Mouse (Mus musculus) lung, adult 18-20 months (tissue): ENCODE measurements around the gene Tnip1.

ENCODE experiments used
- DNase-seq, 2 experiments: peaks; one replicate each; pipeline ENCODE4 v3.0.0; 2022; ENCODE audit warnings: mixed read lengths in 2 of 2

The Tnip1 gene

GRCm38 (mm10) chr11:54909273-54909672 lies 53.4 kb downstream of the Tnip1 start:
- DNase-seq: no peak

GRCm38 (mm10) chr11:54907259-54907658 lies 55.5 kb downstream of the Tnip1 start:
- no peak for DNase-seq

- no peak for DNase-seq
These were observed 56.3 kb downstream of the Tnip1 start for GRCm38 (mm10) chr11:54906466-54906865.

GRCm38 (mm10) chr11:54905931-54906330 lies 56.8 kb downstream of the Tnip1 start:
- no peak for DNase-seq

- DNase-seq: no peak
These were observed 57.6 kb downstream of the Tnip1 start for GRCm38 (mm10) chr11:54905086-54905485.

- DNase-seq: peak; percentile 52 to 66
These were observed 58.6 kb downstream of the Tnip1 start for GRCm38 (mm10) chr11:54903940-54904706.

GRCm38 (mm10) chr11:54903339-54903738 lies 59.4 kb downstream of the Tnip1 start:
- no peak for DNase-seq

- peak; percentile 82 to 87 for DNase-seq
These were observed 60.1 kb downstream of the Tnip1 start, which contains the start of gene Gpx3 for GRCm38 (mm10) chr11:54902333-54903323. Gene Gpx3 (plus strand): TSS chr11:54902453.

GRCm38 (mm10) chr11:54899657-54900056 lies 63.1 kb downstream of the Tnip1 start:
- DNase-seq: no peak

GRCm38 (mm10) chr11:54897470-54897869 lies 65.2 kb downstream of the Tnip1 start:
- DNase-seq: peak; percentile 31 to 53

GRCm38 (mm10) chr11:54896646-54897045 lies 66.1 kb downstream of the Tnip1 start:
- peak in 1 of 2 experiments; percentile 48 for DNase-seq

- DNase-seq: no peak
These were observed 68.1 kb downstream of the Tnip1 start for GRCm38 (mm10) chr11:54894589-54894988.

GRCm38 (mm10) chr11:54892091-54892490 lies 70.6 kb downstream of the Tnip1 start:
- no peak for DNase-seq

GRCm38 (mm10) chr11:54891341-54891740 lies 71.4 kb downstream of the Tnip1 start:
- no peak for DNase-seq

GRCm38 (mm10) chr11:54887927-54888326 lies 74.8 kb downstream of the Tnip1 start:
- peak in 1 of 2 experiments; percentile 49 for DNase-seq

- peak in 1 of 2 experiments; percentile 44 for DNase-seq
These were observed 77.3 kb downstream of the Tnip1 start for GRCm38 (mm10) chr11:54885406-54885805.

- peak; percentile 86 to 90 for DNase-seq
These were observed 77.8 kb downstream of the Tnip1 start for GRCm38 (mm10) chr11:54884937-54885336.

GRCm38 (mm10) chr11:54884197-54884828 lies 78.4 kb downstream of the Tnip1 start:
- DNase-seq: no peak

GRCm38 (mm10) chr11:54882671-54883070 lies 80.0 kb downstream of the Tnip1 start:
- DNase-seq: peak; percentile 66 to 80

- peak in 1 of 2 experiments; percentile 36 for DNase-seq
These were observed 81.7 kb downstream of the Tnip1 start for GRCm38 (mm10) chr11:54881051-54881474.

GRCm38 (mm10) chr11:54879922-54880321 lies 82.8 kb downstream of the Tnip1 start:
- DNase-seq: no peak

GRCm38 (mm10) chr11:54879434-54879833 lies 83.3 kb downstream of the Tnip1 start:
- DNase-seq: peak in 1 of 2 experiments; percentile 71

GRCm38 (mm10) chr11:54878893-54879292 lies 83.8 kb downstream of the Tnip1 start:
- DNase-seq: no peak
